Mouse (Mus musculus) ES-E14 (cell line): ENCODE results near the gene Dock7. TPM values are rescaled to one million over a fixed set of nuclear protein-coding genes. Genes with fewer than 3 reads are reported as not detected.
"Not testable (repeated sequence)": the region's sequence is repeated elsewhere in the genome, so short reads cannot be mapped to it uniquely, and the experiment has no call there.

Experiments used
- DNase-seq: peaks from one replicate; pipeline ENCODE4 v3.0.0-alpha.2; 2013; ENCODE audit warnings: low read depth, low spot score
- H3K27ac ChIP-seq: 2 replicates; pipeline ENCODE4 v1.5.1; 2012; ENCODE audit warnings: low read depth, mild to moderate bottlenecking, low read length, moderate library complexity, mixed read lengths; ENCODE audit not compliant: poor library complexity, insufficient read depth, severe bottlenecking
- H3K36me3 ChIP-seq: 2 replicates; pipeline ENCODE4 v1.6.1; 2012; ENCODE audit warnings: mild to moderate bottlenecking, low read length, moderate library complexity, mixed read lengths; ENCODE audit not compliant: control insufficient read depth, poor library complexity, insufficient read depth, severe bottlenecking
- H3K4me1 ChIP-seq, 2 experiments: fragments of 150-350 bp in 1 of 2; sonication (generic) in 1 of 2; 2 replicates each; pipeline ENCODE4 v1.6.1; 2012; ENCODE audit warnings: low read length in 2 of 2, mild to moderate bottlenecking in 1 of 2, mixed read lengths in 1 of 2; ENCODE audit not compliant: control insufficient read depth in 2 of 2, insufficient read depth in 2 of 2, poor library complexity in 1 of 2
- H3K4me3 ChIP-seq, 2 experiments: fragments of 150-350 bp in 1 of 2; sonication (generic) in 1 of 2; 2 replicates each; pipeline ENCODE4 v1.5.1; 2012; ENCODE audit warnings: low read length in 2 of 2, low read depth in 1 of 2, mild to moderate bottlenecking in 1 of 2, mixed read lengths in 1 of 2; ENCODE audit not compliant: insufficient read depth in 1 of 2, poor library complexity in 1 of 2, severe bottlenecking in 1 of 2
- H3K9ac ChIP-seq: 2 replicates; pipeline ENCODE4 v1.6.1; 2012; ENCODE audit warnings: low read depth, mild to moderate bottlenecking, low read length, mixed read lengths; ENCODE audit not compliant: poor library complexity, insufficient read depth, severe bottlenecking
- H3K9me3 ChIP-seq: fragments of 150-350 bp; sonication (generic); 2 replicates; pipeline ENCODE4 v1.6.1; 2012; ENCODE audit warnings: low read depth, mild to moderate bottlenecking, low read length; ENCODE audit not compliant: control insufficient read depth, insufficient read depth
- CHD2 ChIP-seq: IDR thresholded peaks from 2 replicates; pipeline ENCODE4 v1.6.1; 2014; ENCODE audit warnings: mild to moderate bottlenecking, low read depth, low read length, inconsistent platforms
- HCFC1 ChIP-seq: IDR thresholded peaks from 2 replicates; pipeline ENCODE4 v1.6.1; 2012; ENCODE audit warnings: low read length, inconsistent platforms, borderline replicate concordance; ENCODE audit not compliant: insufficient read depth
- MAFK ChIP-seq: IDR thresholded peaks from 2 replicates; pipeline ENCODE4 v1.6.1; 2014; ENCODE audit warnings: mild to moderate bottlenecking, low read depth, low read length, inconsistent platforms; ENCODE audit not compliant: insufficient read depth
- ZC3H11A ChIP-seq: IDR thresholded peaks from 2 replicates; pipeline ENCODE4 v1.6.1; 2012; ENCODE audit warnings: low read depth, mild to moderate bottlenecking, inconsistent platforms, low read length, borderline replicate concordance
- ZNF384 ChIP-seq: IDR thresholded peaks from 2 replicates; pipeline ENCODE4 v1.6.1; 2012; ENCODE audit warnings: low read depth, low read length, inconsistent platforms
- in situ Hi-C, 2 experiments: fragments of 600-800 bp; cut with MboI; formaldehyde crosslinking; loops; one replicate each; pipeline ENCODE4 v1.15.1; 2025; ENCODE audit warnings: low sequenced_read_pairs in 2 of 2, inconsistent platforms in 1 of 2; ENCODE audit not compliant: unreplicated experiment in 2 of 2
- total RNA-seq: library from RNA; depleted of rRNA; stranded (reverse); fragments of 300-350 nt; gene quantifications from 2 replicates; pipeline ENCODE4 v1.2.3, GENCODE M21; 2012

Dock7 gene
- total RNA-seq, 1 experiment: 22.8 TPM

- no peak for DNase-seq
- Histone ChIP-seq H3K36me3 (no peaks in the 10 kb centered on the region), H3K4me1 (no peaks in the 10 kb centered on the region), H3K4me3 (no peak overlapping the region), H3K27ac (no peak overlapping the region), H3K9me3 (no peaks in the 10 kb centered on the region), H3K9ac (no peak overlapping the region)
- TF ChIP-seq MAFK (no peak), ZNF384 (no peak), HCFC1 (no peak), ZC3H11A (no peak), CHD2 (no peak)
- in situ Hi-C loops: no loop called here
Measured at GRCm38 (mm10) chr4:98993491-98993890, 127.2 kb downstream of the Dock7 start.

GRCm38 (mm10) chr4:98984701-98985100 lies 136.0 kb downstream of the Dock7 start:
- DNase-seq: no peak
- TF ChIP-seq ZC3H11A (no peak), ZNF384 (no peak)
- in situ Hi-C loops: no loop called here

GRCm38 (mm10) chr4:98979976-98980375 lies 140.7 kb downstream of the Dock7 start:
- in situ Hi-C loops, H3K4me1 ChIP-seq, H3K9ac ChIP-seq, DNase-seq, H3K9me3 ChIP-seq, H3K36me3 ChIP-seq, H3K4me3 ChIP-seq, H3K27ac ChIP-seq: not testable (repeated sequence)

More at GRCm38 (mm10) chr4:98984701-98985100, 136.0 kb downstream of the Dock7 start:
- H3K4me3 ChIP-seq: no peak overlapping the region
- H3K9me3 ChIP-seq: no peaks in the 10 kb centered on the region
- H3K36me3 ChIP-seq: no peaks in the 10 kb centered on the region
- no peak overlapping the region for H3K9ac ChIP-seq
- H3K27ac ChIP-seq: no peak overlapping the region
- no peaks in the 10 kb centered on the region for H3K4me1 ChIP-seq

- Histone ChIP-seq H3K4me3 (no peak overlapping the region), H3K9ac (no peak overlapping the region), H3K27ac (no peak overlapping the region), H3K9me3 (no peaks in the 10 kb centered on the region), H3K4me1 (no peaks in the 10 kb centered on the region), H3K36me3 (no peaks in the 10 kb centered on the region)
- no peak for DNase-seq
- no peak for TF ChIP-seq ZC3H11A
- TF ChIP-seq MAFK: peak; percentile 82
- in situ Hi-C loops: no loop called here
Measured at GRCm38 (mm10) chr4:98978693-98979092, 142.0 kb downstream of the Dock7 start.

- H3K36me3 ChIP-seq, H3K4me3 ChIP-seq, H3K9ac ChIP-seq, H3K4me1 ChIP-seq, DNase-seq, H3K9me3 ChIP-seq, H3K27ac ChIP-seq, in situ Hi-C loops: not testable (repeated sequence)
Measured at GRCm38 (mm10) chr4:98978288-98978687, 142.4 kb downstream of the Dock7 start.
